Mouse (Mus musculus) liver, embryonic 14.5 days (tissue): Measurements from ENCODE around the gene Tsga10ip.

Source experiments
- CTCF ChIP-seq: IDR thresholded peaks from 2 replicates; pipeline ENCODE4 v1.5.1; 2016; ENCODE audit warnings: antibody characterized with exemption, low read depth, control low read depth
- EP300 ChIP-seq: IDR thresholded peaks from 2 replicates; pipeline ENCODE4 v1.6.1; 2016; ENCODE audit warnings: antibody characterized with exemption, low read depth

DNA sequence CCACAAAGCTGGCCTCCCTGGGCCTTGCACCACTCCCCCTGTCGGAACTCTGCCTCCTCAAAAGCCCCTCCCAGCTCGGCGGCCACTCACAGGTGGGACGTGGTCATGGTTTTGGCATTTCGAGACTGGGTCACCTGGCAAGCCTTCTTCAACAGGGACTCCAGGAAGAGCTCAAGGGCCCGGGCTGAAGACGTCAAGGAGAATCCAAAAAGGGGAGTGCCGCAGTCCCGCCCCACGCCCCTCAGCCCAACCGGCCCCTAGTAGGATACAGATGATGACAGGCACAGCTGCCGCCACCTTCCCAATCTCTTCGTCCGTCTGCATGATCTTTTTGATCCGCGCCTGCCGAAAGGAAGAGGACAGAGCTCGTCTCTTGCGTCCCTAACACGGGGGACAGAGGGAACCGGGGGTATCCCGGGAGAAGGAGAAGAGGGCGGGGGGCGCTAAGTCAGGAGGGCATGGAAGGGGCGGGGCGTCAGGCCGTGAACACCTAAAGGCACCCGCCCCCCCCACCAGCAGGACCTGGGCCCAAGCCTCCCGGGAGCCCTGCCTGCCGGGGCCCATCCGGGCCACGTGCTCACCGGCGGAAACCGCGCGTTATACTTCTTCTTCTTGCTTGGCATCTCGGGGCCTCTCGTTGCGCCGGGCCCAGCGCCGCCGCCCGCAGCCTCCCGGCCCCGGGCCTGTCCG is 21.9 kb upstream of the Tsga10ip start:
- TF ChIP-seq EP300: no peak
- TF ChIP-seq CTCF: peak; percentile 34; the same call in 1 of the 2 replicates
